Mouse (Mus musculus) lung, adult 18-20 months (tissue): Measurements from ENCODE around the gene Rusc2.

Source experiments
- DNase-seq, 2 experiments: peaks; one replicate each; pipeline ENCODE4 v3.0.0; 2022; ENCODE audit warnings: mixed read lengths in 2 of 2

Gene Rusc2

GRCm38 (mm10) chr4:43381408-43382154, at the start of gene Rusc2:
Rusc2 (plus strand) TSS chr4:43381979.
- peak; percentile 92 to 94 for DNase-seq

GRCm38 (mm10) chr4:43334771-43335170, 47.0 kb upstream of the Rusc2 start:
- DNase-seq: no peak

GRCm38 (mm10) chr4:43336176-43336575, 45.6 kb upstream of the Rusc2 start:
- DNase-seq: no peak

GRCm38 (mm10) chr4:43340096-43340804, 41.5 kb upstream of the Rusc2 start:
- peak; percentile 5 to 18 for DNase-seq

- no peak for DNase-seq
Measured at GRCm38 (mm10) chr4:43341276-43341891, 40.4 kb upstream of the Rusc2 start.

GRCm38 (mm10) chr4:43342443-43342842, 39.3 kb upstream of the Rusc2 start:
- no peak for DNase-seq

GRCm38 (mm10) chr4:43344932-43345331, 36.8 kb upstream of the Rusc2 start:
- DNase-seq: no peak

GRCm38 (mm10) chr4:43349206-43349605, 32.6 kb upstream of the Rusc2 start:
- no peak for DNase-seq

GRCm38 (mm10) chr4:43350038-43350560, 31.7 kb upstream of the Rusc2 start:
- no peak for DNase-seq

GRCm38 (mm10) chr4:43353662-43354061, 28.1 kb upstream of the Rusc2 start:
- DNase-seq: no peak

GRCm38 (mm10) chr4:43364914-43365560, 16.7 kb upstream of the Rusc2 start:
- DNase-seq: no peak

GRCm38 (mm10) chr4:43367295-43367694, 14.5 kb upstream of the Rusc2 start:
- DNase-seq: no peak

- no peak for DNase-seq
Measured at GRCm38 (mm10) chr4:43367787-43368186, 14.0 kb upstream of the Rusc2 start.

- no peak for DNase-seq
Measured at GRCm38 (mm10) chr4:43371406-43371805, 10.4 kb upstream of the Rusc2 start.

GRCm38 (mm10) chr4:43372155-43372554, 9.6 kb upstream of the Rusc2 start:
- DNase-seq: peak; percentile 45 to 63

- no peak for DNase-seq
Measured at GRCm38 (mm10) chr4:43374266-43374665, 7.5 kb upstream of the Rusc2 start.

GRCm38 (mm10) chr4:43379601-43380000, 2.2 kb upstream of the Rusc2 start:
- DNase-seq: no peak

- DNase-seq: no peak
Measured at GRCm38 (mm10) chr4:43380951-43381350, 828 bp upstream of the Rusc2 start.

- no peak for DNase-seq
Measured at GRCm38 (mm10) chr4:43382155-43383020, 609 bp downstream of the Rusc2 start.

- peak in 1 of 2 experiments; percentile 43 for DNase-seq
Measured at GRCm38 (mm10) chr4:43383246-43384082, 1.7 kb downstream of the Rusc2 start.

GRCm38 (mm10) chr4:43384083-43384460, 2.3 kb downstream of the Rusc2 start:
- no peak for DNase-seq
